Mouse (Mus musculus): ENCODE data around the gene Lhx2. TPM values are rescaled to one million over a fixed set of nuclear protein-coding genes. Genes with fewer than 3 reads are reported as not detected.

The Lhx2 gene
- polyA plus RNA-seq, 1 experiment from 2014 or later = 0.09 TPM

GRCm38 (mm10) chr2:38348660-38349420 lies 9.8 kb downstream of the Lhx2 start:
- no peak overlapping the region for H3K27ac ChIP-seq
- no peaks in the 10 kb centered on the region for H3K36me3 ChIP-seq
- no peak overlapping the region for H3K4me2 ChIP-seq (replicated peaks)
- peaks cover 24% of the 10 kb centered on the region for H3K4me1 ChIP-seq (replicated peaks)
- H3K9ac ChIP-seq = no peak overlapping the region
- peaks cover 94% of the 10 kb centered on the region for H3K27me3 ChIP-seq (replicated peaks)
- H3K9me3 ChIP-seq = no peaks in the 10 kb centered on the region
- ATAC-seq = no peak
- 2% methylated on average over 19 of the region's 19 CpGs for WGBS
- no peak overlapping the region for H3K4me3 ChIP-seq (replicated peaks)

DNA sequence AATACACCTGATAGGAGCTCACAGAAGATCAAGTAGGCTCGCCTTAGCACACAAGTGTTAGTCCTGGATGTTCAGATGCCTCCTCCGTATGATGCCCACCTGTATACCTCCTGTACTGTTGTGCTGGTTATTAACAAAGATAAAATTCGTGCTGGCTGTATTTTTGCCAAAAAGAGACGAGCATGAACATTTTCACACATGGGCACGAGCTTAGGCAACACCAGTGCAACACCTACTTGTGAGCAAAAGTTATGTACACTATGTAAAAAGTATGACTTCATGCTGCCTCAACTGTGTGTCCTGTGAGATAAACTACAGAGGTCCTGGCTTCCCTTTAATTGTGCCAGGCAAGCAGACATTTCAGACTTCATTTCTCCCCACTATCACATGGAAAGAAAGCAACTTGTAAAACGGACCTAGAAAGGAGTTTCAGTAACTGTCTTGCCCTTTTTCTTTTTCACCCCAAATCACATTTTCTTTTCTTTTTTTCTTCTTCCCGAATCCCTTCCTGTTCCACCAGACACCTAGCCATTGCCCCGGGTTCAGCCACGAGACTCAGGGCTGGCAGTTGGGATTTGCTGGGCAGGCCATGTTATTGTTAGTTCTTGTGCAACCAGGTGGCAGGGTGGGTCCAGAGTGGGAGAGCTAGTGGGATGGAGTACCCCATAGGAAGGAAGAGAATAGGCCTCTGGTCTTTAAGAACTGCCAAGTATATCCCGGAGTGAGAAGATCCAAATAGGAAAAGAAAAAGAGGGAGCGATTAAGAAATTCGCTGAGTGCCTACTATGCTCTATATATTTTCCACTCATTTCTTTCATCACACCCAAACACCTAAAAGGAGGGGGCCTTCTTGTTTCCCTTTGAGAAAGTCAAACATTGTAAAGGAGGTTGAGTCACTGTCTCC lies 10.6 kb downstream of the Lhx2 start:
- no peak overlapping the region for H3K9ac ChIP-seq
- peaks cover 27% of the 10 kb centered on the region for H3K4me1 ChIP-seq (replicated peaks)
- H3K27ac ChIP-seq = no peak overlapping the region
- no peaks in the 10 kb centered on the region for H3K9me3 ChIP-seq
- H3K36me3 ChIP-seq = no peaks in the 10 kb centered on the region
- no peak for ATAC-seq
- H3K4me3 ChIP-seq (replicated peaks) = no peak overlapping the region
- H3K4me2 ChIP-seq (replicated peaks) = peak overlapping the region; percentile 84
- H3K27me3 ChIP-seq (replicated peaks) = peaks cover 97% of the 10 kb centered on the region
- WGBS = 5% methylated on average over 12 of the region's 12 CpGs

GRCm38 (mm10) chr2:38350386-38350785 lies 11.3 kb downstream of the Lhx2 start:
- ATAC-seq = peak; percentile 46; the same call in 1 of the 2 replicates
- no peak overlapping the region for H3K27ac ChIP-seq
- H3K4me2 ChIP-seq (replicated peaks) = peak overlapping the region; percentile 84
- peaks cover 97% of the 10 kb centered on the region for H3K27me3 ChIP-seq (replicated peaks)
- WGBS = under 1% methylated on average over 13 of the region's 13 CpGs
- H3K9me3 ChIP-seq = no peaks in the 10 kb centered on the region
- peak overlapping the region; percentile 37 for H3K4me3 ChIP-seq (replicated peaks)
- peak overlapping the region; percentile 13; the same call in 1 of the 2 replicates for H3K9ac ChIP-seq
- H3K4me1 ChIP-seq (replicated peaks) = peaks cover 27% of the 10 kb centered on the region
- H3K36me3 ChIP-seq = no peaks in the 10 kb centered on the region

GRCm38 (mm10) chr2:38350796-38351195 lies 11.7 kb downstream of the Lhx2 start:
- H3K9me3 ChIP-seq = no peaks in the 10 kb centered on the region
- peaks cover 97% of the 10 kb centered on the region for H3K27me3 ChIP-seq (replicated peaks)
- peak overlapping the region; percentile 84 for H3K4me2 ChIP-seq (replicated peaks)
- H3K27ac ChIP-seq = no peak overlapping the region
- H3K9ac ChIP-seq = peak overlapping the region; percentile 13; the same call in 1 of the 2 replicates
- ATAC-seq = peak; percentile 92
- peaks cover 27% of the 10 kb centered on the region for H3K4me1 ChIP-seq (replicated peaks)
- WGBS = under 1% methylated on average over 37 of the region's 37 CpGs
- H3K36me3 ChIP-seq = no peaks in the 10 kb centered on the region
- H3K4me3 ChIP-seq (replicated peaks) = peak overlapping the region; percentile 37

GRCm38 (mm10) chr2:38351641-38352320 lies 12.7 kb downstream of the Lhx2 start:
- 1% methylated on average over 57 of the region's 57 CpGs for WGBS
- Histone ChIP-seq H3K9me3 (no peaks in the 10 kb centered on the region), H3K36me3 (no peaks in the 10 kb centered on the region), H3K27ac (no peak overlapping the region), H3K9ac (no peak overlapping the region), H3K4me1 (replicated peaks) (peaks cover 29% of the 10 kb centered on the region), H3K4me3 (replicated peaks) (peak overlapping the region; percentile 37), H3K27me3 (replicated peaks) (peaks cover 98% of the 10 kb centered on the region), H3K4me2 (replicated peaks) (peak overlapping the region; percentile 84)
- ATAC-seq = peak; percentile 4; the same call in 1 of the 2 replicates

DNA sequence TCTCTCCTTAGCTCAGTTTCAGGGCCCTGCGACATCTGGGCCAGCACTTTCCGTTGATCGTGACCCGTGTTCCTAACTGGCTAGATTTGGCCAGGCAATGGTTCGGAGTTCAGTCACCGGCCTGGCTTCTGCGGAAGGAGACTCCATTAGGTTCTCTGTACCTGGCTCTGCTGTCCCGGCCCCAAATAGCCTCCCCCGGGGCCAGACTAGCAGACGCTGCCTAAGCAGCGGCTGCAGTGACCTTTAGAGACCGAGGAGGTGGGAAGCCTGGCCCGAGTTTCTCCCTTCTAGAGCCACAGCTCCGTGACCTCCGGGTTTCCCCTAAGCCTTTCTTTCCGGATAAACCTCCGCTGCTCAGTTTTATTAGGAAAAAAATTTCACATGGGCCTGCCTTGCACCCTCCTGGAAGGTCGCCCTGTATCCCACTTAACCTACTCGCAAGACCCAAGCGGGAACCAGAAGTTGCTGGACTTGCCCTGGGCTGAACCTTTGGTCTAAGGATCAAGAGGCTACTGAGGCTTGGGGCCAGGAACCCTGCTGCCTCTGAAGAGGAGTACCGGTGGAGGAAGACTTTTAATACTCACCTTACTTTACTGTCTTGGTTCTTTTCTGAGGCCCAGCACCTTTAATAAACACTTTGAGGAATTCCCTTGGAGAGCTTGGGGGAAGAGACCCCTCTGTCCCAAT lies 13.4 kb downstream of the Lhx2 start:
- Histone ChIP-seq H3K36me3 (no peaks in the 10 kb centered on the region), H3K27me3 (replicated peaks) (peaks cover 97% of the 10 kb centered on the region), H3K27ac (no peak overlapping the region), H3K4me2 (replicated peaks) (peak overlapping the region; percentile 84), H3K4me1 (replicated peaks) (peaks cover 30% of the 10 kb centered on the region), H3K4me3 (replicated peaks) (no peak overlapping the region), H3K9me3 (no peaks in the 10 kb centered on the region), H3K9ac (no peak overlapping the region)
- no peak for ATAC-seq
- 4% methylated on average over 21 of the region's 21 CpGs for WGBS

GRCm38 (mm10) chr2:38353008-38353379 lies 13.9 kb downstream of the Lhx2 start:
- Histone ChIP-seq H3K4me3 (replicated peaks) (no peak overlapping the region), H3K27ac (no peak overlapping the region), H3K9me3 (no peaks in the 10 kb centered on the region), H3K36me3 (no peaks in the 10 kb centered on the region), H3K27me3 (replicated peaks) (peaks cover 98% of the 10 kb centered on the region), H3K4me1 (replicated peaks) (peaks cover 27% of the 10 kb centered on the region), H3K9ac (no peak overlapping the region), H3K4me2 (replicated peaks) (no peak overlapping the region)
- 5% methylated on average over 10 of the region's 10 CpGs for WGBS
- ATAC-seq = no peak

DNA sequence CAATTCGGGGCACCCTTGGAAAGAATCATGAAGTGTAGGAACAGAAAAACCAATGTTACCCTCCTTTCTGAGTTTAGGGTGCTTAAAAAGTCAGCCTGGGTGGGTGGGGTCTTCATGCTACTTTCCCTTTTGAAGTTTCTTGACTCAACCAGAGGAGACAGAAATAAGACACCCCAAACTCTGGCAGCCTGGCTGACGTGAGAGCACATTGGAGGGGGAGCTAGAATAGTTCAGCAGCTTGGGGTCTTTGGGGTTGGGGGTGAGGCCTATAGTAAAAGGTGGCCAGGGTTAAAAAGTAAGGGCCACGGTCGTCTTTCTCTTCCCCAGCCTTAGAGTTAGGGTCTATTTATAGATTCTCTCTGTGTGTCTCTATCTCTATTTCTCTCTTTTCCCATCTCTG lies 14.6 kb downstream of the Lhx2 start:
- H3K9ac ChIP-seq = no peak overlapping the region
- WGBS = 14% methylated on average over 4 of the region's 4 CpGs
- ATAC-seq = no peak

DNA sequence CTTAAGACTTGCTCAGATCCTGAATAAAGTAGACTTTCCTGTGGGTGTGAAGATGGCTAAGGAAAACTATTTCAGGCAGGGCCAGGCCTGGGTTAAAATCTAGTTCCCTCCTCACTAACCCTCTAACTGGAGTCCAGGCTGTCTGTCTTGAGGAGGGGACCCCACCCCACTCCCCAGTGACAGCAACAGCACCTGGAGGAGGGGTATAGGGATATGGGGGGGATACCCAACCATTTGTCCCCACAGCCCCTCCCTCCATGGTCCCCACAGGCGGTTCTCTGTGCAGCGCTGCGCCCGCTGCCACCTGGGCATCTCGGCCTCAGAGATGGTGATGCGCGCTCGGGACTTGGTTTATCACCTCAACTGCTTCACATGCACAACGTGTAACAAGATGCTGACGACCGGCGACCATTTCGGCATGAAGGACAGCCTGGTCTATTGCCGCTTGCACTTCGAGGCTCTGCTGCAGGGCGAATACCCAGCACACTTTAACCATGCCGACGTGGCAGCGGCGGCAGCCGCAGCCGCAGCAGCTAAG lies 15.2 kb downstream of the Lhx2 start:
- Histone ChIP-seq H3K4me1 (replicated peaks) (peaks cover 25% of the 10 kb centered on the region), H3K4me2 (replicated peaks) (no peak overlapping the region), H3K36me3 (no peaks in the 10 kb centered on the region), H3K9me3 (no peaks in the 10 kb centered on the region), H3K27ac (no peak overlapping the region), H3K4me3 (replicated peaks) (no peak overlapping the region), H3K27me3 (replicated peaks) (peaks cover 98% of the 10 kb centered on the region), H3K9ac (no peak overlapping the region)
- ATAC-seq = no peak
- 2% methylated on average over 22 of the region's 22 CpGs for WGBS

More for the DNA sequence above, 14.6 kb downstream of the Lhx2 start:
- H3K27me3 ChIP-seq (replicated peaks) = peaks cover 98% of the 10 kb centered on the region
- no peak overlapping the region for H3K4me2 ChIP-seq (replicated peaks)
- no peaks in the 10 kb centered on the region for H3K36me3 ChIP-seq
- no peak overlapping the region for H3K27ac ChIP-seq
- H3K9me3 ChIP-seq = no peaks in the 10 kb centered on the region
- no peak overlapping the region for H3K4me3 ChIP-seq (replicated peaks)
- peaks cover 25% of the 10 kb centered on the region for H3K4me1 ChIP-seq (replicated peaks)

DNA sequence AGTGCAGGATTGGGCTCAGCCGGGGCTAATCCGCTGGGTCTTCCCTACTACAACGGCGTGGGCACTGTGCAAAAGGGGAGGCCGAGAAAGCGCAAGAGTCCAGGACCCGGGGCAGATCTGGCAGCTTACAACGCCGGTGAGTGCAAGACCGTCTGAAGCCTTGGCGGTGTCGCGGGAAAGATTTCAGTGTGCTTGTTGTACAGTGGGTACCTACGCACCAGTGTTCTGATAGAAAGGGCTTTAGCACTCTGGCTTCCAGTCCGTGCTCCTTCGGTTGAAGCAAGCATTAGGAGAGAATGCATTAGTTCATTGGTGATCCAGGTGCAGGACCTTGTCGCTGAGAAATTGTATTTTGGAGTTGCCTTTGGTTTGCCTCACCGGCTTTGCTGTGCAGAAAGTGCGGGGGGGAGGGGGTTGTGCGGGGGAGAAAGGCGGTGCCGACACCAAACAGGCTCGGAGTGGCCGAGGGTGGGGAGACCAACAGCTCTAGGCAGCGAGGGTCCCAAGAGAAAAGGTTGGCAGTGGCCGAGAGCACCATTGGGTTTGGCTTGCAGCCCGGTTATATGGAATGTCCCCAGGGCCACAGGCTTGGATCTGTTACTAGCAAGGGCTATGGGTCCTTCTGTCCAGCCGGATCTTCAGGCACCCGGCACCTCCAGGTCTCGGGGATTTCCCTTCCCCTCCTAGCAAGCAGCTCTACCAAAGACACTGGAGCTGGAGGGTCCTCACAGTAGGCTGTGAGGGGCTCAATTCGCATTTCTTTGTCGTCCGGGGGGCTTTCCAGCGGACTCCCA lies 15.8 kb downstream of the Lhx2 start:
- Histone ChIP-seq H3K36me3 (no peaks in the 10 kb centered on the region), H3K9me3 (no peaks in the 10 kb centered on the region), H3K4me2 (replicated peaks) (no peak overlapping the region), H3K27ac (no peak overlapping the region), H3K4me3 (replicated peaks) (no peak overlapping the region), H3K4me1 (replicated peaks) (peaks cover 25% of the 10 kb centered on the region), H3K9ac (no peak overlapping the region), H3K27me3 (replicated peaks) (peaks cover 98% of the 10 kb centered on the region)
- no peak for ATAC-seq
- under 1% methylated on average over 34 of the region's 34 CpGs for WGBS

Measured in intestine, embryonic 15.5 days (tissue).